Mouse (Mus musculus) inflammation-experienced regulatory T-cells (primary cell): ENCODE measurements around the gene Snx27. TPM values are rescaled to one million over a fixed set of nuclear protein-coding genes. Genes with fewer than 3 reads are reported as not detected.

Experiments
- polyA plus RNA-seq, 2 experiments: library from polyadenylated mRNA; unstranded; fragments of 100-300 nt; shearing (Covaris generic); gene quantifications; one replicate each; pipeline ENCODE4 v1.2.1; 2017

Gene Snx27
- polyA plus RNA-seq, result 10 to 100 TPM; 18.4 to 22.1 TPM

GRCm38 (mm10) chr3:94582456-94582891, at the start of gene Snx27:
Snx27 (minus strand) TSS chr3:94582716.

GRCm38 (mm10) chr3:94480291-94480884, 102.1 kb downstream of the Snx27 start, which contains the start of gene Riiad1:
Riiad1 (minus strand) TSS chr3:94480341.

GRCm38 (mm10) chr3:94477981-94478422, 104.5 kb downstream of the Snx27 start, which contains the start of gene Celf3:
Celf3 (plus strand) TSS chr3:94478295.

Other genes starting within 250 kb of the Snx27 start
- gene Them5, start 240.6 kb downstream of the Snx27 start, polyA plus RNA-seq, result not detected
- not detected for gene C2cd4d, start 220.3 kb downstream of the Snx27 start, polyA plus RNA-seq
- gene Rorc, start 209.9 kb downstream of the Snx27 start, polyA plus RNA-seq, result 1 to 10 TPM; 1.8 to 4.6 TPM
- gene Lingo4, start 184.2 kb downstream of the Snx27 start, polyA plus RNA-seq, result under 1 TPM; 0.40 to 0.45 TPM
- gene Tdrkh, start 169.4 kb downstream of the Snx27 start, polyA plus RNA-seq, result 1 to 10 TPM; 5.4 to 9.4 TPM
- 10 to 100 TPM; 58.1 to 61.6 TPM for gene Mrpl9, start 139.4 kb downstream of the Snx27 start, polyA plus RNA-seq
- gene Oaz3, start 138.8 kb downstream of the Snx27 start, polyA plus RNA-seq, result 1 to 10 TPM; 1.6 to 6.3 TPM
- 1 to 10 TPM; 1.8 to 6.0 TPM for gene Celf3, start 104.4 kb downstream of the Snx27 start, polyA plus RNA-seq
- gene Riiad1, start 102.4 kb downstream of the Snx27 start, polyA plus RNA-seq, result 1 to 10 TPM in 1 of 2 experiments, under 1 TPM in 1; 0.47 to 2.2 TPM
- gene Gm10972, start 60.4 kb upstream of the Snx27 start, polyA plus RNA-seq, result not detected
- 1 to 10 TPM in 1 of 2 experiments, under 1 TPM in 1; 0.73 to 2.4 TPM for gene Tuft1, start 76.2 kb upstream of the Snx27 start, polyA plus RNA-seq
- under 1 TPM in 1 of 2 experiments, not detected in 1; 0.61 TPM for gene Selenbp2, start 110.8 kb upstream of the Snx27 start, polyA plus RNA-seq
- under 1 TPM; 0.13 to 0.42 TPM for gene Cgn, start 203.8 kb upstream of the Snx27 start, polyA plus RNA-seq